ENCODE assay signal across 8 mouse cellular contexts in genomic region chr3:89378394-89379067, GRCm38 (mm10). TPM values are rescaled to one million over a fixed set of nuclear protein-coding genes. Genes with fewer than 3 reads are reported as not detected.
DNase-seq lines count a peak whose midpoint lies in the region; ATAC-seq and TF ChIP-seq lines count a peak whose summit lies in the region.

No protein-coding gene starts in this region.

- peak overlapping the region; percentile 80 for H3K4me2 ChIP-seq in intestine, embryonic 16.5 days (ENCODE audit: low read depth, low read length)
- peak overlapping the region; percentile 58 for H3K4me2 ChIP-seq in stomach, embryonic 14.5 days (replicated peaks; ENCODE audit: low read depth, low read length)

- 0 out of 2 replicates have a peak, but pooled peaks cover 3% of the 10 kb centered on the region for H3K27me3 ChIP-seq in embryonic facial prominence, embryonic 10.5 days (replicated peaks; ENCODE audit: low read depth, poor library complexity, severe bottlenecking)
- H3K27me3 ChIP-seq in intestine, embryonic 16.5 days (replicated peaks; ENCODE audit: control insufficient read depth, insufficient read depth, low read length): no peaks in the 10 kb centered on the region
- H3K27me3 ChIP-seq in liver, adult 2 months (ENCODE audit: control insufficient read depth, insufficient read depth, low read length): no peaks in the 10 kb centered on the region
- no peaks in the 10 kb centered on the region for H3K27me3 ChIP-seq in stomach, embryonic 14.5 days (ENCODE audit: control insufficient read depth, insufficient read depth, low read length)

- under 1% methylated on average over 29 of the region's 29 CpGs for WGBS in embryonic facial prominence, embryonic 10.5 days
- 2% methylated on average over 29 of the region's 29 CpGs for WGBS in intestine, embryonic 16.5 days
- 52% methylated on average over 25 of the region's 29 CpGs for whole genome bisulfite sequencing in liver, adult 2 months
- 1% methylated on average over 29 of the region's 29 CpGs for WGBS in stomach, embryonic 14.5 days

- TF ChIP-seq CTCF in liver, adult 2 months (IDR thresholded peaks at IDR 0.05; ENCODE audit: low read depth, low read length): peak; percentile 85

- peak overlapping the region; percentile 92 for H3K27ac ChIP-seq in embryonic facial prominence, embryonic 10.5 days (replicated peaks)
- H3K27ac ChIP-seq in intestine, embryonic 16.5 days (ENCODE audit: low read length): peak overlapping the region; percentile 66
- no peak overlapping the region for H3K27ac ChIP-seq in liver, adult 2 months (replicated peaks; ENCODE audit: insufficient read depth, low read depth, low read length)
- H3K27ac ChIP-seq in stomach, embryonic 14.5 days (ENCODE audit: low read length): peak overlapping the region; percentile 66; the same call in 1 of the 2 replicates

- peak; percentile 78 for ATAC-seq in granulocyte monocyte progenitor cell, adult 5-6 weeks (replicated peaks; ENCODE audit: poor library complexity, severe bottlenecking)
- ATAC-seq in intestine, embryonic 16.5 days: peak; percentile 89
- ATAC-seq in stomach, embryonic 14.5 days (ENCODE audit: insufficient number of reproducible peaks, insufficient read depth, low FRiP score, low read depth): peak; percentile 90

- H3K9me3 ChIP-seq in embryonic facial prominence, embryonic 10.5 days: no peaks in the 10 kb centered on the region
- no peaks in the 10 kb centered on the region for H3K9me3 ChIP-seq in intestine, embryonic 16.5 days (ENCODE audit: control insufficient read depth, low read length)
- no peaks in the 10 kb centered on the region for H3K9me3 ChIP-seq in stomach, embryonic 14.5 days (ENCODE audit: control insufficient read depth, low read depth, low read length)

- peaks cover 26% of the 10 kb centered on the region for H3K4me1 ChIP-seq in embryonic facial prominence, embryonic 10.5 days
- peaks cover 19% of the 10 kb centered on the region for H3K4me1 ChIP-seq in intestine, embryonic 16.5 days (ENCODE audit: control insufficient read depth, insufficient read depth, low read length)
- H3K4me1 ChIP-seq in liver, adult 2 months (ENCODE audit: control insufficient read depth, insufficient read depth, low read length): no peaks in the 10 kb centered on the region
- H3K4me1 ChIP-seq in stomach, embryonic 14.5 days (ENCODE audit: control insufficient read depth, insufficient read depth, low read length): peaks cover 12% of the 10 kb centered on the region

- no peak for TF ChIP-seq POLR2A in liver, adult 2 months (IDR thresholded peaks at IDR 0.05; ENCODE audit: extremely low read depth, insufficient read depth, low read length)

- peak overlapping the region; percentile 74 for H3K4me3 ChIP-seq in embryonic facial prominence, embryonic 10.5 days
- H3K4me3 ChIP-seq in intestine, embryonic 16.5 days (ENCODE audit: low read length): peak overlapping the region; percentile 56
- H3K4me3 ChIP-seq in liver, adult 2 months (ENCODE audit: insufficient read depth, low read depth, low read length): peak overlapping the region; percentile 33; the same call in 1 of the 2 replicates
- peak overlapping the region; percentile 43 for H3K4me3 ChIP-seq in stomach, embryonic 14.5 days (ENCODE audit: low read depth, low read length)

- peak overlapping the region; percentile 72 for H3K9ac ChIP-seq in intestine, embryonic 16.5 days (ENCODE audit: low read depth, low read length)
- H3K9ac ChIP-seq in liver, adult 2 months (ENCODE audit: low read depth, low read length): peak overlapping the region; percentile 43
- peak overlapping the region; percentile 33; the same call in 1 of the 2 replicates for H3K9ac ChIP-seq in stomach, embryonic 14.5 days (replicated peaks; ENCODE audit: low read depth, low read length)

- H3K36me3 ChIP-seq in embryonic facial prominence, embryonic 10.5 days (replicated peaks): peaks cover 18% of the 10 kb centered on the region
- peaks cover 2% of the 10 kb centered on the region; the same call in 1 of the 2 replicates for H3K36me3 ChIP-seq in intestine, embryonic 16.5 days (ENCODE audit: control insufficient read depth, insufficient read depth, low read length)
- H3K36me3 ChIP-seq in liver, adult 2 months (ENCODE audit: control insufficient read depth, insufficient read depth, low read length): peaks cover 6% of the 10 kb centered on the region; the same call in 1 of the 2 replicates
- no peaks in the 10 kb centered on the region; the same call in 1 of the 2 replicates for H3K36me3 ChIP-seq in stomach, embryonic 14.5 days (ENCODE audit: control insufficient read depth, insufficient read depth, low read length)

- DNase-seq in A20 (ENCODE audit: low read depth, low spot score): peak; percentile 69
- peak; percentile 56 for DNase-seq in adrenal gland, adult 8-10 months
- DNase-seq in embryonic facial prominence, embryonic 10.5 days (ENCODE audit: low spot score): peak; percentile 91
- DNase-seq in liver, adult 2 months (ENCODE audit: extremely low read depth, low read depth, low spot score): no peak
- DNase-seq in naive thymus-derived CD4-positive, alpha-beta T cell, adult 2 months (ENCODE audit: low read depth): peak; percentile 88

- H3K79me2 ChIP-seq in liver, adult 2 months (ENCODE audit: control insufficient read depth, insufficient read depth, low read length): peaks cover under 1% of the 10 kb centered on the region; the same call in 1 of the 2 replicates

RNA-seq across cellular contexts. Expression of gene Dcst1, which starts 13.5 kb away (rescaled TPM):
- 1 to 10 TPM in 2 of 4 experiments, under 1 TPM in 2; 0.20 to 2.2 (median 0.97) TPM for total RNA-seq in adrenal gland, adult 8-10 months (2022)
- polyA plus RNA-seq in embryonic facial prominence, embryonic 10.5 days (2016; fragmentation: Nextera tagmentation; extraction: Ambion mirVana): 0.20 and 0.47 TPM in 2 replicates
- total RNA-seq in granulocyte monocyte progenitor cell, adult 5-6 weeks (2014; fragmentation: Nextera tagmentation): not detected in 2 replicates
- not detected in 2 replicates for total RNA-seq in granulocyte monocyte progenitor cell, adult 5-6 weeks (2017)
- polyA plus RNA-seq in intestine, embryonic 16.5 days (2015; fragmentation: Nextera tagmentation; extraction: Ambion mirVana): 3.5 and 5.0 TPM in 2 replicates
- total RNA-seq in liver, adult 2 months (2014; rRNA removed): not detected in 2 replicates
- polyA plus RNA-seq in liver, adult 2 months (2012; rRNA removed): 0.04 TPM in 1 of 2 replicates, not detected in the other
- polyA plus RNA-seq in stomach, embryonic 14.5 days (2014; fragmentation: Nextera tagmentation; extraction: Ambion mirVana): 0.11 and 0.55 TPM in 2 replicates

RNA-seq across cellular contexts. Expression of gene Zbtb7b, which starts 16.0 kb away (rescaled TPM):
- total RNA-seq in adrenal gland, adult 8-10 months (2022): 10 to 100 TPM; 59.9 to 98.9 (median 77.9) TPM
- polyA plus RNA-seq in embryonic facial prominence, embryonic 10.5 days (2016; fragmentation: Nextera tagmentation; extraction: Ambion mirVana): 0.98 and 1.2 TPM in 2 replicates
- total RNA-seq in granulocyte monocyte progenitor cell, adult 5-6 weeks (2014; fragmentation: Nextera tagmentation): 8.5 and 18.6 TPM in 2 replicates
- 7.5 and 14.0 TPM in 2 replicates for total RNA-seq in granulocyte monocyte progenitor cell, adult 5-6 weeks (2017)
- 10.0 and 11.3 TPM in 2 replicates for polyA plus RNA-seq in intestine, embryonic 16.5 days (2015; fragmentation: Nextera tagmentation; extraction: Ambion mirVana)
- 28.9 and 31.9 TPM in 2 replicates for total RNA-seq in liver, adult 2 months (2014; rRNA removed)
- 85.0 and 87.2 TPM in 2 replicates for polyA plus RNA-seq in liver, adult 2 months (2012; rRNA removed)
- polyA plus RNA-seq in stomach, embryonic 14.5 days (2014; fragmentation: Nextera tagmentation; extraction: Ambion mirVana): 4.5 and 5.7 TPM in 2 replicates

RNA-seq across cellular contexts. Expression of gene Dcst2, which starts 16.8 kb away (rescaled TPM):
- total RNA-seq in adrenal gland, adult 8-10 months (2022): under 1 TPM; 0.43 to 0.78 (median 0.46) TPM
- 0.09 and 0.15 TPM in 2 replicates for polyA plus RNA-seq in embryonic facial prominence, embryonic 10.5 days (2016; fragmentation: Nextera tagmentation; extraction: Ambion mirVana)
- total RNA-seq in granulocyte monocyte progenitor cell, adult 5-6 weeks (2014; fragmentation: Nextera tagmentation): not detected in 2 replicates
- not detected in 2 replicates for total RNA-seq in granulocyte monocyte progenitor cell, adult 5-6 weeks (2017)
- 2.8 and 5.0 TPM in 2 replicates for polyA plus RNA-seq in intestine, embryonic 16.5 days (2015; fragmentation: Nextera tagmentation; extraction: Ambion mirVana)
- not detected in 2 replicates for total RNA-seq in liver, adult 2 months (2014; rRNA removed)
- polyA plus RNA-seq in liver, adult 2 months (2012; rRNA removed): 0.05 TPM in 1 of 2 replicates, not detected in the other
- polyA plus RNA-seq in stomach, embryonic 14.5 days (2014; fragmentation: Nextera tagmentation; extraction: Ambion mirVana): 0.18 and 0.42 TPM in 2 replicates

RNA-seq across cellular contexts. Expression of gene Lenep, which starts 24.1 kb away (rescaled TPM):
- 1 to 10 TPM in 2 of 4 experiments, under 1 TPM in 1, not detected in 1; 0.22 to 3.1 (median 1.3) TPM for total RNA-seq in adrenal gland, adult 8-10 months (2022)
- polyA plus RNA-seq in embryonic facial prominence, embryonic 10.5 days (2016; fragmentation: Nextera tagmentation; extraction: Ambion mirVana): 0.74 TPM in 1 of 2 replicates, not detected in the other
- total RNA-seq in granulocyte monocyte progenitor cell, adult 5-6 weeks (2014; fragmentation: Nextera tagmentation): 0.64 and 2.1 TPM in 2 replicates
- total RNA-seq in granulocyte monocyte progenitor cell, adult 5-6 weeks (2017): not detected in 2 replicates
- polyA plus RNA-seq in intestine, embryonic 16.5 days (2015; fragmentation: Nextera tagmentation; extraction: Ambion mirVana): not detected in 2 replicates
- not detected in 2 replicates for total RNA-seq in liver, adult 2 months (2014; rRNA removed)
- polyA plus RNA-seq in liver, adult 2 months (2012; rRNA removed): not detected in 2 replicates
- polyA plus RNA-seq in stomach, embryonic 14.5 days (2014; fragmentation: Nextera tagmentation; extraction: Ambion mirVana): 0.55 TPM in 1 of 2 replicates, not detected in the other

RNA-seq across cellular contexts. Expression of gene Adam15, which starts 28.7 kb away (rescaled TPM):
- total RNA-seq in adrenal gland, adult 8-10 months (2022): 10 to 100 TPM; 58.4 to 85.4 (median 71.3) TPM
- 30.5 and 34.2 TPM in 2 replicates for polyA plus RNA-seq in embryonic facial prominence, embryonic 10.5 days (2016; fragmentation: Nextera tagmentation; extraction: Ambion mirVana)
- total RNA-seq in granulocyte monocyte progenitor cell, adult 5-6 weeks (2014; fragmentation: Nextera tagmentation): 42.7 and 80.7 TPM in 2 replicates
- total RNA-seq in granulocyte monocyte progenitor cell, adult 5-6 weeks (2017): 34.8 and 44.8 TPM in 2 replicates
- polyA plus RNA-seq in intestine, embryonic 16.5 days (2015; fragmentation: Nextera tagmentation; extraction: Ambion mirVana): 49.3 and 51.6 TPM in 2 replicates
- 1.4 and 2.6 TPM in 2 replicates for total RNA-seq in liver, adult 2 months (2014; rRNA removed)
- polyA plus RNA-seq in liver, adult 2 months (2012; rRNA removed): 4.7 and 5.4 TPM in 2 replicates
- 27.9 and 28.5 TPM in 2 replicates for polyA plus RNA-seq in stomach, embryonic 14.5 days (2014; fragmentation: Nextera tagmentation; extraction: Ambion mirVana)
